Mouse (Mus musculus) CH12.LX (cell line): ENCODE measurements around the gene Mroh2a. TPM values are rescaled to one million over a fixed set of nuclear protein-coding genes. Genes with fewer than 3 reads are reported as not detected.

Source experiments
- DNase-seq: peaks from one replicate; pipeline ENCODE4 v3.0.0-alpha.2; 2013; ENCODE audit errors: extremely low read depth
- H3K27ac ChIP-seq: 2 replicates; pipeline ENCODE4 v1.5.1; 2012; ENCODE audit warnings: low read depth, mild to moderate bottlenecking, control low read depth, moderate library complexity; ENCODE audit not compliant: insufficient read depth
- H3K27me3 ChIP-seq: replicated peaks from 2 replicates; pipeline ENCODE3; 2012; ENCODE audit warnings: inconsistent platforms
- H3K36me3 ChIP-seq, 2 experiments: replicated peaks in 1 of 2; 2 replicates each; pipeline versions ENCODE3 to v1.6.1; 2012; ENCODE audit warnings: inconsistent platforms in 1 of 2, low read length in 1 of 2, mild to moderate bottlenecking in 1 of 2, mixed read lengths in 1 of 2, moderate library complexity in 1 of 2; ENCODE audit not compliant: control insufficient read depth in 1 of 2, insufficient read depth in 1 of 2
- H3K4me1 ChIP-seq, 2 experiments: 2 replicates each; pipeline ENCODE4 v1.6.1; 2012; ENCODE audit warnings: inconsistent platforms in 1 of 2, moderate library complexity in 1 of 2; ENCODE audit not compliant: insufficient read depth in 2 of 2, control insufficient read depth in 1 of 2
- H3K4me2 ChIP-seq: 2 replicates; pipeline ENCODE4 v1.6.1; 2012; ENCODE audit warnings: low read depth, mild to moderate bottlenecking, control low read depth; ENCODE audit not compliant: poor library complexity, insufficient read depth, severe bottlenecking
- H3K4me3 ChIP-seq, 3 experiments: fragments of 150-350 bp in 1 of 3; sonication (generic) in 1 of 3; replicated peaks in 1 of 3; 2 replicates each; pipeline versions ENCODE3 to v1.5.1; 2011 to 2012; ENCODE audit warnings: low read depth in 2 of 3, low read length in 2 of 3, mild to moderate bottlenecking in 2 of 3, moderate library complexity in 2 of 3, control low read depth in 1 of 3, improper control_type of control experiment in 1 of 3, inconsistent platforms in 1 of 3, mixed read lengths in 1 of 3; ENCODE audit not compliant: poor library complexity in 1 of 3
- H3K79me2 ChIP-seq: replicated peaks from 2 replicates; pipeline ENCODE4 v1.6.1; 2012; ENCODE audit warnings: mild to moderate bottlenecking, moderate library complexity; ENCODE audit not compliant: control insufficient read depth, poor library complexity, insufficient read depth, severe bottlenecking; ENCODE audit errors: extremely low read depth
- H3K9ac ChIP-seq: 2 replicates; pipeline ENCODE4 v1.6.1; 2012; ENCODE audit warnings: low read depth, mild to moderate bottlenecking, control low read depth, moderate library complexity; ENCODE audit not compliant: insufficient read depth
- H3K9me3 ChIP-seq: replicated peaks from 2 replicates; pipeline ENCODE3; 2012; ENCODE audit warnings: low read length, inconsistent platforms, mixed read lengths
- BHLHE40 ChIP-seq: IDR thresholded peaks from 2 replicates; pipeline ENCODE4 v1.6.1; 2011; ENCODE audit warnings: mild to moderate bottlenecking, low read depth, low read length, improper control_type of control experiment
- CHD1 ChIP-seq: IDR thresholded peaks from 2 replicates; pipeline ENCODE4 v1.6.1; 2012; ENCODE audit warnings: low read depth, low read length, improper control_type of control experiment, inconsistent platforms
- CHD2 ChIP-seq: IDR thresholded peaks from 2 replicates; pipeline ENCODE4 v1.6.1; 2011; ENCODE audit warnings: low read length, improper control_type of control experiment
- CTCF ChIP-seq, 2 experiments: IDR thresholded peaks in 1 of 2; conservative IDR thresholded peaks in 1 of 2; 2 replicates each; pipeline ENCODE4 v1.5.1; 2011 to 2012; ENCODE audit warnings: low read depth in 2 of 2, low read length in 2 of 2, improper control_type of control experiment in 1 of 2, inconsistent platforms in 1 of 2, mild to moderate bottlenecking in 1 of 2, moderate library complexity in 1 of 2
- E2F4 ChIP-seq: IDR thresholded peaks from 2 replicates; pipeline ENCODE4 v1.6.1; 2011; ENCODE audit warnings: low read depth, low read length, improper control_type of control experiment; ENCODE audit not compliant: insufficient replicate concordance
- ELF1 ChIP-seq: IDR thresholded peaks from 2 replicates; pipeline ENCODE4 v1.6.1; 2014; ENCODE audit warnings: low read depth, mild to moderate bottlenecking, inconsistent platforms, low read length, improper control_type of control experiment
- EP300 ChIP-seq: IDR thresholded peaks from 2 replicates; pipeline ENCODE4 v1.6.1; 2011; ENCODE audit warnings: low read length, improper control_type of control experiment
- ETS1 ChIP-seq: conservative IDR thresholded peaks from 2 replicates; pipeline ENCODE4 v1.6.1; 2012; ENCODE audit warnings: low read depth, mild to moderate bottlenecking, inconsistent platforms, low read length, improper control_type of control experiment, moderate library complexity
- GABPA ChIP-seq: IDR thresholded peaks from 2 replicates; pipeline ENCODE4 v1.6.1; 2012; ENCODE audit warnings: low read depth, low read length, improper control_type of control experiment, inconsistent platforms; ENCODE audit not compliant: insufficient replicate concordance
- HCFC1 ChIP-seq: IDR thresholded peaks from 2 replicates; pipeline ENCODE4 v1.6.1; 2012; ENCODE audit warnings: low read depth, mild to moderate bottlenecking, inconsistent platforms, low read length, improper control_type of control experiment
- IRF4 ChIP-seq: IDR thresholded peaks from 2 replicates; pipeline ENCODE4 v1.6.1; 2014; ENCODE audit warnings: low read depth, mild to moderate bottlenecking, inconsistent platforms, low read length, improper control_type of control experiment
- JUN ChIP-seq: IDR thresholded peaks from 2 replicates; pipeline ENCODE4 v1.6.1; 2011; ENCODE audit warnings: low read depth, mild to moderate bottlenecking, low read length, improper control_type of control experiment, moderate library complexity; ENCODE audit not compliant: insufficient read depth
- JUND ChIP-seq: conservative IDR thresholded peaks from 2 replicates; pipeline ENCODE4 v1.6.1; 2011; ENCODE audit warnings: low read depth, low read length, improper control_type of control experiment
- KAT2A ChIP-seq: IDR thresholded peaks from 2 replicates; pipeline ENCODE4 v1.6.1; 2012; ENCODE audit warnings: low read length, improper control_type of control experiment, inconsistent platforms; ENCODE audit not compliant: insufficient replicate concordance
- MAFK ChIP-seq: IDR thresholded peaks from 2 replicates; pipeline ENCODE4 v1.6.1; 2011; ENCODE audit warnings: low read length, improper control_type of control experiment; ENCODE audit not compliant: insufficient replicate concordance
- MAX ChIP-seq: IDR thresholded peaks from 2 replicates; pipeline ENCODE4 v1.6.1; 2011; ENCODE audit warnings: low read length, improper control_type of control experiment
- MAZ ChIP-seq: IDR thresholded peaks from 2 replicates; pipeline ENCODE4 v1.6.1; 2012; ENCODE audit warnings: low read depth, mild to moderate bottlenecking, inconsistent platforms, low read length, improper control_type of control experiment, moderate library complexity
- MEF2A ChIP-seq: IDR thresholded peaks from 2 replicates; pipeline ENCODE4 v1.6.1; 2014; ENCODE audit warnings: low read depth, mild to moderate bottlenecking, inconsistent platforms, low read length, improper control_type of control experiment, borderline replicate concordance
- MXI1 ChIP-seq: IDR thresholded peaks from 2 replicates; pipeline ENCODE4 v1.6.1; 2011; ENCODE audit warnings: mild to moderate bottlenecking, low read depth, low read length, improper control_type of control experiment
- MYC ChIP-seq: IDR thresholded peaks from 2 replicates; pipeline ENCODE4 v1.6.1; 2011; ENCODE audit warnings: low read depth, mild to moderate bottlenecking, improper control_type of control experiment, low read length
- NELFE ChIP-seq: IDR thresholded peaks from 2 replicates; pipeline ENCODE4 v1.6.1; 2011; ENCODE audit warnings: low read depth, low read length, improper control_type of control experiment
- NRF1 ChIP-seq: IDR thresholded peaks from 2 replicates; pipeline ENCODE4 v1.6.1; 2014; ENCODE audit warnings: low read depth, mild to moderate bottlenecking, inconsistent platforms, low read length, improper control_type of control experiment, moderate library complexity
- PAX5 ChIP-seq: IDR thresholded peaks from 2 replicates; pipeline ENCODE4 v1.6.1; 2012; ENCODE audit warnings: low read length, inconsistent platforms, mixed read lengths
- POLR2A ChIP-seq: IDR thresholded peaks from 2 replicates; pipeline ENCODE4 v1.6.1; 2011; ENCODE audit warnings: low read depth, mild to moderate bottlenecking, improper control_type of control experiment, low read length
- POLR2AphosphoS2 ChIP-seq: IDR thresholded peaks from 2 replicates; pipeline ENCODE4 v1.6.1; 2011; ENCODE audit warnings: low read depth, low read length, improper control_type of control experiment
- RAD21 ChIP-seq: IDR thresholded peaks from 2 replicates; pipeline ENCODE4 v1.6.1; 2011; ENCODE audit warnings: low read depth, mild to moderate bottlenecking, low read length, improper control_type of control experiment, moderate library complexity
- RCOR1 ChIP-seq: conservative IDR thresholded peaks from 2 replicates; pipeline ENCODE4 v1.6.1; 2012; ENCODE audit warnings: low read depth, mild to moderate bottlenecking, inconsistent platforms, low read length, improper control_type of control experiment
- SIN3A ChIP-seq: IDR thresholded peaks from 2 replicates; pipeline ENCODE4 v1.6.1; 2012; ENCODE audit warnings: low read length, improper control_type of control experiment, inconsistent platforms
- SMC3 ChIP-seq: IDR thresholded peaks from 2 replicates; pipeline ENCODE4 v1.6.1; 2011; ENCODE audit warnings: low read depth, low read length, improper control_type of control experiment
- TBP ChIP-seq: conservative IDR thresholded peaks from 2 replicates; pipeline ENCODE4 v1.6.1; 2011; ENCODE audit warnings: low read depth, low read length, improper control_type of control experiment
- TCF12 ChIP-seq: IDR thresholded peaks from 2 replicates; pipeline ENCODE4 v1.6.1; 2014; ENCODE audit warnings: low read depth, mild to moderate bottlenecking, inconsistent platforms, low read length, improper control_type of control experiment
- UBTF ChIP-seq: IDR thresholded peaks from 2 replicates; pipeline ENCODE4 v1.6.1; 2012; ENCODE audit warnings: low read depth, mild to moderate bottlenecking, inconsistent platforms, low read length, improper control_type of control experiment, moderate library complexity
- USF1 ChIP-seq: IDR thresholded peaks from 2 replicates; pipeline ENCODE4 v1.6.1; 2014; ENCODE audit warnings: low read depth, mild to moderate bottlenecking, inconsistent platforms, low read length, improper control_type of control experiment
- USF2 ChIP-seq: conservative IDR thresholded peaks from 2 replicates; pipeline ENCODE4 v1.6.1; 2011; ENCODE audit warnings: low read depth, low read length, improper control_type of control experiment
- ZC3H11A ChIP-seq: IDR thresholded peaks from 2 replicates; pipeline ENCODE4 v1.6.1; 2012; ENCODE audit warnings: low read depth, mild to moderate bottlenecking, inconsistent platforms, low read length, improper control_type of control experiment
- ZKSCAN1 ChIP-seq: IDR thresholded peaks from 2 replicates; pipeline ENCODE4 v1.6.1; 2012; ENCODE audit warnings: low read depth, inconsistent platforms, low read length, improper control_type of control experiment, borderline replicate concordance
- ZMIZ1 ChIP-seq: IDR thresholded peaks from 2 replicates; pipeline ENCODE4 v1.6.1; 2012; ENCODE audit warnings: low read depth, mild to moderate bottlenecking, inconsistent platforms, low read length, improper control_type of control experiment
- ZNF384 ChIP-seq: IDR thresholded peaks from 2 replicates; pipeline ENCODE4 v1.6.1; 2012; ENCODE audit warnings: low read depth, low read length, improper control_type of control experiment, inconsistent platforms
- dilution Hi-C: fragments of 300-500 bp; cut with MboI; formaldehyde crosslinking; loops from 2 replicates; pipeline ENCODE4 v1.14.3; 2020; ENCODE audit warnings: low sequenced_read_pairs; ENCODE audit not compliant: extremely low pct_unique_long_range_greater_than_20kb, extremely low pct_ligation_motif_present
- in situ Hi-C: fragments of 300-500 bp; cut with MboI; formaldehyde crosslinking; loops from 3 replicates; pipeline ENCODE4 v1.14.3; 2019; ENCODE audit warnings: low sequenced_read_pairs, low pct_ligation_motif_present, low pct_unique_long_range_greater_than_20kb, mixed read lengths
- polyA plus RNA-seq: library from polyadenylated mRNA; unstranded; fragments of >175 nt; gene quantifications from 2 replicates; pipeline ENCODE4 v1.2.1, GENCODE M21; 2012; ENCODE audit warnings: low read depth; ENCODE audit not compliant: insufficient read length
- total RNA-seq, 2 experiments: library from RNA; depleted of rRNA; stranded (reverse); fragments of 300-350 nt in 1 of 2; fragments of >200 nt in 1 of 2; gene quantifications; 2 replicates each; pipeline ENCODE4 v1.2.3; 2012 to 2014

Mroh2a gene
- total and polyA plus RNA-seq, 3 experiments: 0.17 to 1.0 TPM; not detected in 1

- Histone ChIP-seq H3K4me2 (no peak overlapping the region), H3K9ac (no peak overlapping the region), H3K79me2 (no peaks in the 10 kb centered on the region), H3K36me3 (no peaks in the 10 kb centered on the region), H3K4me3 (no peak overlapping the region), H3K27me3 (peaks cover 69% of the 10 kb centered on the region), H3K27ac (no peak overlapping the region), H3K9me3 (peaks cover 21% of the 10 kb centered on the region), H3K4me1 (peaks cover 13 to 22% of the 10 kb centered on the region in 2 experiments)
- in situ Hi-C loops (loop anchor here (10.0 to 25.0 kb wide), 2 partner anchors 153 to 325 kb away; partner anchors contain the start of gene Ugt1a6a), dilution Hi-C loops (no loop called here)
- peak; percentile 91 for DNase-seq
- TF ChIP-seq ELF1 (no peak), POLR2A (no peak), KAT2A (no peak), MEF2A (no peak; the same call in 1 of the 2 replicates), TCF12 (no peak), UBTF (no peak), ZNF384 (no peak), JUND (0 out of 2 replicates have a peak, but pooled peaks have one; percentile 49), ZKSCAN1 (no peak), MAX (peak; percentile 23; the same call in 1 of the 2 replicates), RCOR1 (no peak), E2F4 (0 out of 2 replicates have a peak, but pooled peaks have one; percentile 44), NRF1 (no peak), NELFE (no peak), RAD21 (no peak; the same call in none of the 2 replicates), EP300 (no peak), SMC3 (peak; percentile 93), CHD1 (no peak), MXI1 (no peak), GABPA (no peak), PAX5 (no peak), ZC3H11A (peak; percentile 74), MYC (0 out of 2 replicates have a peak, but pooled peaks have one; percentile 79), TBP (0 out of 2 replicates have a peak, but pooled peaks have one; percentile 46), MAFK (no peak), HCFC1 (no peak; the same call in 1 of the 2 replicates), BHLHE40 (0 out of 2 replicates have a peak, but pooled peaks have one; percentile 2), USF1 (no peak), ZMIZ1 (no peak), MAZ (peak; percentile 81; the same call in 1 of the 2 replicates), USF2 (no peak), ETS1 (no peak), CTCF (conservative IDR thresholded peaks at IDR 0.05 in 1 of 2, IDR thresholded peaks at IDR 0.05 in 1 of 2; ENCODE audit: low read depth in 2 of 2, low read length in 2 of 2) (peak in 1 of 2 experiments; percentile 99; a peak in 2 of 4 replicates), IRF4 (peak; percentile 68; the same call in 1 of the 2 replicates), SIN3A (0 out of 2 replicates have a peak, but pooled peaks have one; percentile 5), POLR2AphosphoS2 (no peak), JUN (no peak), CHD2 (no peak)
Measured at GRCm38 (mm10) chr1:88287697-88287980, 60.9 kb downstream of the Mroh2a start.
